Mouse (Mus musculus): ENCODE measurements at regions not wholly inside any gene's neighbourhood (a gene's known extent, or its start where the extent isn't known, plus 50 kb on each side); places are given as distances from the start of the nearest gene placed in this dataset.

- no peak for TF ChIP-seq GATA1 (IDR thresholded peaks at IDR 0.05; ENCODE audit: low read length)
- TF ChIP-seq TAL1 (IDR thresholded peaks at IDR 0.05; ENCODE audit: low read length), result no peak
Measured at GRCm38 (mm10) chr12:110156441-110156840, 122.4 kb upstream of the Dio3 start.

Data from erythroblast, embryonic 14.5 days (primary cell).